Mouse (Mus musculus): ENCODE results near the gene Cnpy2.

Gene Cnpy2

DNA sequence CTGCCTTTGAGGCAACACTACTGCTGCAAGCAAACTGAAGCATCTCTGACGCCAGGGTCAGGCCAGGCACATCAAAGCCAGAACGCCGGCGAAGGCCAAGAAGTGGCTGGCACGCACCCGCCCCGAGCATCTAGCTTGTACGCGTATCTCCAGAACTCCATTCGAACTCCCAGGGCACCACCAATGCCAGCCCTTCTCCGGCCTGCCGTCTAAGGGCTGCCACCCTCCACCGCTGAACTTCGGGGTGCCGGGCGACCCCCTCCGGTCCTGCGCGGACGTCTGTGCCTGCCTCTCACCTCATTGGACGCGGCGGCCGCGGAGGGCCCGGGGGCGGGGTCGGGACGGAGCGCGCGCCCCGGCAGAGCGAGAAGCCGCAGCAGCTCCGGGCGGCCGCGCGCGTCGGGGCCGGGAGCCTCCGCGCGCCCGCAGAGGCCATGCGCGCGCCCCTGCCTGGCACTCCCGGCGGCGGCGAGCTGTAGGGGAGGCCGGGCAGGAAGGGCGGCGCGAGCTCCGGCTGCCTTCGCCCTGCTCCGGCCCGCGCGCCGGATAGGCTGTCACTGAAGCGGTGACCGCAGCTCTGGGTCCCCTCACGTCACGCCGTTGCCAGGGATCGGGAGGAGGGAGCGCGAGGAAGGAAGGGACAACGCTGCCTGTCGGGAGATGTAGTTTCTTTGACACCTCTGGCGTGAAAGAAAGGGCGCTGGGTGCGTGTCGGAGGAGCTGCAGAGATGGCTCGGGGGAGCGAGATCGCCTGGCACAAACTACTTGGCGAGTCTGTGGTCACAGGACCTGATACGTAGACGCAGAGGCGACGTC lies 46.4 kb downstream of the Cnpy2 start, which contains the start of gene Coq10a:
Gene Coq10a, minus strand, starts transcription at position 596 of the 816 bp plus-strand sequence.
- peak; percentile 94 for DNase-seq (ENCODE audit: low read depth)

DNA sequence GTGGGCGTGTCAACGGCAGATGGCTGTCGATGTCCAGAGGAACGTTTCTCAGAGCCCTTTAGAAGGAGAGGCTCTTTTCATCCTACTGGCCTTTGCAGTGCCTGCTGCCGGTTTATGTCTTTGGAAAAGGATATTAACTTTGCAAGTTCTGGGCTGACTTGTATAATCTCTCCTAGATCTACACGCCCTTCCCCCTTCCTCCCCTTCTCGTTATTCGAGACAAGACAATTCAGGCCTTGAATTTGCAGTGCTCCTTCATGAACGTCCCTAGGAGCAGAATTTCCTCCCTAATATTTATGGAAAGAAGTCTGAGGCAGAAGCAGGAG lies 46.9 kb downstream of the Cnpy2 start:
- no peak for DNase-seq (ENCODE audit: low read depth)

DNA sequence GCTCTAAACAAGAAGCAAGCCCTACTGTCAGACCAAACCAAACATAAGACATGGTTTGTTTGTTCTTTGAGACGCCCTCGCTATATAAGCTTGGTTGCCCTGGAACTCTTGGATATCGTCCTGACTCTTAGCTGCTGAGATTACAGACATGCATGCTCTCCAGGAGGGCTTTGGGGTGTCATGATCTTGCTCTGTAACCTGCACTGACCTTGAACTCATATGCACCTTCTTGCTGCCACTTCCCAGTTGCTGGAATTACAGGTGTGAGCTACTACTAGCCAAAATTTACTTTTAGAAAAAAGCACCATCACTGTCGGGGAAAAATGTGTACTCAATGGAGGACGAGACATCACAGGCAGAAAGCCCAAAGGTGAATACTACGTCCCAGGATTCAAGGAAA lies 47.3 kb downstream of the Cnpy2 start:
- no peak for DNase-seq (ENCODE audit: low read depth)

DNA sequence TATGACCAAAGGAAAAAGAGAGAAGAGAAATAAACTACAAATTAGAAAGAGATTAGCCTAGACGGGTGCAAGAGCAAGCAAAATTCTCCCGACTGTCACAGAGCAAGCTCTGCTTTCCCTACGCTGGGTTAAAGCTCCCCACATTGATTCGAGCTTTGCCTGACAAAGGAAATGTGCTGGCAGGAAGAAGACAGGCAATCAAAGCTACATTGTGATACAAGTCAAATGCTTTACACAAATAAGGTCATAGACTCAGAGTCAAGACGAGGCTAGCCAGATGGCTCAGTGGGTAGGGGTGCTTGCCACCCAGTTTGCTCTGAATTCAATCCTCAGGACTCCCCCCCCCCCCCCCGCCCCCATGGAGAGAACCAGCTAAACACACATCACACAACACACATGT lies 47.8 kb downstream of the Cnpy2 start:
- DNase-seq (ENCODE audit: low read depth), result peak; percentile 50

DNA sequence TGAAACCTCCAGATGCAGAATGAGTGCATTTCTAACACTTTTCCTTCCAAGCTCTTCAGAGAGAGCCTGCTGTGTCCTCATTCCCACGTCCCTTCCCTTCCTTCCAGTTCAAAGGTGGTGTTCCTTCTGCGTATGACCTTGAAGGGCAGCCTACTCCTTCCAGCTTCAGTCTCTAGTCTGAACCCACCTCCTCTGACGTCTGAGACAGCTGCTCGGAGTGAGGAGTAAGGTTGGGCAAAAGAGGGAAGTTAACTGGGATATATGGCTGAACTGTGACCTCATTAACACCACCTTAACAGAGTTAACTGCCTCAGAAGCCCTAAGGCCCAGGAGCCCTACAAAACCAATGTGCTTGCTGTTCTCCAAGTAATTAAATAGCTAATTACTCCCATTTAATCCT lies 48.3 kb downstream of the Cnpy2 start:
- DNase-seq (ENCODE audit: low read depth), result no peak

DNA sequence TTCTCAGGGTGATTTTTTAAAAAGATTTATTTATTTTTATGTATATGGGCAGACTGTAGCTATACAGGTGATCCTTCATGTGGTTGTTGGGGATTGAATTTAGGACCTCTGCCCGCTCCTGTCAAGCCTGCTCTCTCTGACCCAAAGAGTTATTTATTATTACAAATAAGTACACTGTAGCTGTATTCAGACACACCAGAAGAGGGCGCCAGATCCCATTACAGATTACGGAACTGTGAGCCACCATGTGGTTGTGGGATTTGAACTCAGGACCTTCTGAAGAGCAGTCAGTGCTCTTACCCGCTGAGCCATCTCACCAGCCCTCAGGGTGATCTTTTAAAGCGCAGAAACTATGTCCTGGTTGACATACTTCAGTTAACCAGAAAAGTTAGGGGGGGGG lies 49.9 kb downstream of the Cnpy2 start:
- DNase-seq (ENCODE audit: low read depth), result no peak

DNA sequence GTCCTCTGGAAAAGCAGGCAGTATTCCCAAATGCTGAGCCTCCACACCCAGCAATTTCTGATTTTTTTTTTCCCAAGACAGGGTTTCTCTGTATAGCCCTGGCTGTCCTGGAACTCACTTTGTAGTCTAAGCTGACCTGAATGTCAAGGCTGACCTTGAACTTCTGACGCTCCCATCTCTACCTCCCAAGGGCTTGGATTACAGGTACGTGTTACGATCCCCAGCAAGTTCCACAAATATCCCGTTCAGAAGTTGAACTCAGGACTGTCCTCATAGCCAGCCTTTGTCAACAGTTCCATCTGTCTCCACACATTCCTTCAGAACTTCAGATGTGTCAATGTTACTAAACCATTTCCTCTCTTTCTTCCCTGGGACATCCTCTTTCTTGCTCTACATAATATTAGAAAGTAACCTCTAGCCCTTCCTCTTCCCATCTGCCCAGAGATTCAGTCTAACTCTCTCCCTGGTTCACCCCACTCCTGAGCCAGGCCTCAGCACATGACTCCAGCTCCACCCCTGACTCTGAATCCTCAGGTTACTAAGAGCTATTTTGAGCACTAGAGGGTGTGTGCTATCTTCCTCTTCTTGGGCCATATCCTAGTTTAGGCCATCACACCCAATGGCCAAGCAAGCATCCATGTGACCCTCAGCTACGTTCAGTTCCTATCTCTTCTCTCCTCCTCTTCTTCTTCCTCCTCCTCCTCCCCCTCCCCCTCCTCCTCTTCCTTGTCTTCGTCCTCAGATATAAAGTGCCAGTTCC lies 50.9 kb downstream of the Cnpy2 start:
- DNase-seq (ENCODE audit: low read depth), result no peak

DNA sequence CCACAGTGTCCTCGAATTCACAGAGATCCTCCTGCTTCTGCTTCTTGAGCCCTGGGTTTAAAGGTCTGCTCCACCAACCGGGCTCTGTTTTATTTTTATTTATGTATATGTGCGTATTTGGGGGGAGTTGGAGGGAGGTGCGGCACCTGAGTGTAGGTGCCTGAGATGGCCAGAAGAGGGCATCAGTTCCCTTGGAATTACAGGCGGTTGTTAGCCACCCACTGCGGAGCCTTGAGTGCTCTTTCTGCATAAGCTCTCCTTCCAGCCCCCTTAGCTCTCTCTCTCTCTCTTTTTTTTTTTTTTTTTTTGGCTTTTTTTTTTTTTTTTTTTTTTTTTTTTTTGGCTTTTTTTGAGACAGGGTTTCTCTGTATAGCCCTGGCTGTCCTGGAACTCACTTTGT lies 52.1 kb downstream of the Cnpy2 start:
- DNase-seq (ENCODE audit: low read depth), result peak; percentile 56

DNA sequence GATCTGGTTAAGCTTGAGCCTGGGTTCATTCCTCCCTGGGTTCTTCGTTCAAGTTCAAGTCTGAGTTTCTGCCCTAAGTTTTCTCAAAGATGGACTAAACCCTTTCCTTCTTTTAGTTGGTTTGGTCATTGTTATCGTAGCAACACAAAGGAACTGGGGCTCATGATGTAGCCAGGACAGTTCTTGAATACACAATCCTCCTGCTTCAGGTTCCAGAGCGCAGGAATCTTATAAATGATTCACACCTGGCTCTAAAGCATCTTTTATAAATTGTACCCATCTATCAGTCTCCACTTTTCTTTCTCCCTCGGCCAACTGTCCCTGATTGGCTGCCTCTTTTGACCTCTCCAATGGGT lies 53.8 kb downstream of the Cnpy2 start:
- no peak for DNase-seq (ENCODE audit: low read depth)

DNA sequence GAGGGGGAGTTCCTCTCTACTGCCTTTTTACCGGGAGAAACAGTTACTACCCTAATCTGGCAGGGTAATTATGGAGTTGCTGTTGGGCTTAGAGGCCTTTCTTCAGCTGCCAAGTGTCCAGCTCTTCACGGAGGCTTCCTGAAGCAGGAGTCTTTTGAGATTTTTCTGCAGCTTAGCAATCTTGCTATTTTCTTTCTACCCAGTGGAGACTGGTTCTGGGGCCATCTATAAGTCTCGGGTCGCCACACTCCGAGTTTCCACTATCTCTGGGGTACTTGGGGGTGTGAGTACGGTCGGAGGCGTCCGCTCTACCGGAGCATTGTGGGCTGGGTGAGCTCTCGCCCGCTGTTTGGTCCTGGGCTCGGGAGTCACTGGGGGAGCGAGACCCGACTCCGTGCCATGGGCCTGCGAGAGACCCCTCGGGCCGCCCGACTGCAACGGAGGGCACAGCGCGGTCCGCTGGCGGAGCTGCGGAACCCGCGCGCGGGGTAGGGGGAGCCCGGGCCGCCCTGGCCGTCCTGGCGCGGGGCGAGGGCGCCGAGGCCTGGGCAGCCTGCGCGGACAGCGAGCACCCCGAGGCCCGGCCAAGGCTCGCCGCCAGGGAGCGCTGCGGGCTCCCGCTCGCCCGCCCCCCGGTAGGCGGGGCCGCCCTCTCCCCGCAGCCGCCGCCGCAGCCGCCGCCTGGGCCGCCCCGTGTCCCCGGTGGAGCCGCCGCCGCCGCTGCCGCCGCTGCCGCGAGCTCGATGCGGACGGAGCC lies 54.4 kb downstream of the Cnpy2 start, which contains the start of gene Ankrd52:
Gene Ankrd52, plus strand, starts transcription at position 661 of the 757 bp plus-strand sequence.
- DNase-seq (ENCODE audit: low read depth), result peak; percentile 89
